Mouse (Mus musculus) natural killer cell, adult 2 months (primary cell): ENCODE results near the gene Erc2.

ENCODE experiments used
- DNase-seq, 2 experiments: peaks; one replicate each; pipeline ENCODE4 v3.0.0; 2022; ENCODE audit warnings: low spot score in 2 of 2

The Erc2 gene

GRCm38 (mm10) chr14:28060891-28061290, 438.7 kb downstream of the Erc2 start:
- DNase-seq = no peak

GRCm38 (mm10) chr14:28061649-28062375, 439.6 kb downstream of the Erc2 start:
- no peak for DNase-seq

- no peak for DNase-seq
Measured at GRCm38 (mm10) chr14:28068021-28068420, 445.8 kb downstream of the Erc2 start.

GRCm38 (mm10) chr14:28069826-28070225, 447.6 kb downstream of the Erc2 start:
- no peak for DNase-seq

- DNase-seq = no peak
Measured at GRCm38 (mm10) chr14:28072561-28072960, 450.3 kb downstream of the Erc2 start.

GRCm38 (mm10) chr14:28089636-28090443, 467.6 kb downstream of the Erc2 start:
- DNase-seq = no peak

- no peak for DNase-seq
Measured at GRCm38 (mm10) chr14:28091367-28091766, 469.1 kb downstream of the Erc2 start.

- DNase-seq = no peak
Measured at GRCm38 (mm10) chr14:28093214-28093613, 471.0 kb downstream of the Erc2 start.

- DNase-seq = no peak
Measured at GRCm38 (mm10) chr14:28093913-28094312, 471.7 kb downstream of the Erc2 start.

GRCm38 (mm10) chr14:28099084-28099483, 476.9 kb downstream of the Erc2 start:
- DNase-seq = no peak

GRCm38 (mm10) chr14:28113121-28113520, 490.9 kb downstream of the Erc2 start:
- no peak for DNase-seq

GRCm38 (mm10) chr14:28120851-28121250, 498.6 kb downstream of the Erc2 start:
- DNase-seq = no peak

- DNase-seq = no peak
Measured at GRCm38 (mm10) chr14:28126842-28127241, 504.6 kb downstream of the Erc2 start.

GRCm38 (mm10) chr14:28128999-28129398, 506.8 kb downstream of the Erc2 start:
- no peak for DNase-seq

- DNase-seq = no peak
Measured at GRCm38 (mm10) chr14:28143998-28144397, 521.8 kb downstream of the Erc2 start.

GRCm38 (mm10) chr14:28147201-28147600, 525.0 kb downstream of the Erc2 start:
- no peak for DNase-seq

- DNase-seq = no peak
Measured at GRCm38 (mm10) chr14:28150942-28151341, 528.7 kb downstream of the Erc2 start.

- DNase-seq = no peak
Measured at GRCm38 (mm10) chr14:28155706-28156105, 533.5 kb downstream of the Erc2 start.

- DNase-seq = no peak
Measured at GRCm38 (mm10) chr14:28160852-28161251, 538.6 kb downstream of the Erc2 start.

- DNase-seq = no peak
Measured at GRCm38 (mm10) chr14:28164642-28165408, 542.6 kb downstream of the Erc2 start.

GRCm38 (mm10) chr14:28165621-28166211, 543.5 kb downstream of the Erc2 start:
- DNase-seq = no peak

GRCm38 (mm10) chr14:28170711-28171110, 548.5 kb downstream of the Erc2 start:
- DNase-seq = no peak
